Comparison of ENCODE assay signal across 23 mouse cellular contexts in the genomic region with DNA sequence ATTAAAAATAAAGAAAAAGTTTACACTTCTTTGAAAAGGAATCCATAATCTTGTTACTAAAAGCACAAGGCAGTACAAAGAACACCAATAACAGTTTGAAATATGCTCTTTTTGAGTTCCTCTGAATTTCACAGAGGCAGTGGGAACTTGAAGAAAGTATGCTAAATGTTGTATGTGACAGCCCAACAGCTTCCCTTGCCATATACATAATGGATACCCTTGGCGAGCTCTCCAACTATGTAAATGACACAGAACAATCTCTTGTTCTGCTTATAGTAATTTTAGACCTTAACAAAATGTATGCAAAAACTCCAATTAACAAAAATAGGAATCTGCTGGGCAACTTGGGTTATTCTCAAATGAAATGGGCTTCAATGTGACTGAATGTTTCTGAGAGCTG.
DNase-seq lines count a peak whose midpoint lies in the region; ATAC-seq and TF ChIP-seq lines count a peak whose summit lies in the region.
"Had no signal": no experiment of that assay in that cellular context is flagged by ENCODE, and none has a peak within 500 bp of the region (broad histone marks: within the 10 kb centered on the region; RNA-seq: fewer than 3 reads in every experiment).

No protein-coding gene starts in this region.

- H3K27me3 ChIP-seq in heart, postnatal 0 days (ENCODE audit: control insufficient read depth, insufficient read depth, low read length) = no peaks in the 10 kb centered on the region
- H3K27me3 ChIP-seq in lung, embryonic 16.5 days (ENCODE audit: control insufficient read depth, insufficient read depth, low read depth, low read length) = no peaks in the 10 kb centered on the region
- H3K27me3 ChIP-seq: CH12.LX; hindbrain, embryonic 12.5 days; hindbrain, embryonic 15.5 days; Patski had no signal

- no peak for TF ChIP-seq EP300 in heart, postnatal 0 days (IDR thresholded peaks at IDR 0.05; ENCODE audit: low read depth)

- no peak overlapping the region for H3K4me2 ChIP-seq in heart, postnatal 0 days (ENCODE audit: low read depth, low read length)
- H3K4me2 ChIP-seq in lung, embryonic 16.5 days (ENCODE audit: low read depth, low read length) = no peak overlapping the region
- H3K4me2 ChIP-seq: heart, embryonic 11.5 days; hindbrain, embryonic 12.5 days; hindbrain, embryonic 15.5 days had no signal

- no peaks in the 10 kb centered on the region for H3K9me3 ChIP-seq in heart, postnatal 0 days (replicated peaks; ENCODE audit: control insufficient read depth, low read length)
- H3K9me3 ChIP-seq in lung, embryonic 16.5 days (ENCODE audit: control insufficient read depth, low read length) = no peaks in the 10 kb centered on the region
- H3K9me3 ChIP-seq: forebrain, embryonic 10.5 days; G1E; hindbrain, embryonic 12.5 days; hindbrain, embryonic 15.5 days had no signal

- TF ChIP-seq CTCF in heart, postnatal 0 days (IDR thresholded peaks at IDR 0.05; ENCODE audit: low read depth) = no peak

- no peak overlapping the region for H3K9ac ChIP-seq in heart, postnatal 0 days (replicated peaks; ENCODE audit: low read depth, low read length)
- H3K9ac ChIP-seq in lung, embryonic 16.5 days (ENCODE audit: low read length) = no peak overlapping the region
- H3K9ac ChIP-seq: hindbrain, embryonic 12.5 days; hindbrain, embryonic 15.5 days had no signal

- WGBS in heart, postnatal 0 days = 55% methylated on average over 1 of the region's 1 CpGs
- WGBS in lung, embryonic 16.5 days = 66% methylated on average over 1 of the region's 1 CpGs

- peak; percentile 81 for ATAC-seq in frontal cortex, adult (ENCODE audit: low TSS enrichment)
- no peak for ATAC-seq in heart, postnatal 0 days (ENCODE audit: insufficient read depth, low read depth)
- ATAC-seq in lung, embryonic 16.5 days (ENCODE audit: low read depth) = no peak
- ATAC-seq: forebrain, embryonic 14.5 days; intestine, postnatal 0 days; Patski had no signal

- no peaks in the 10 kb centered on the region for H3K36me3 ChIP-seq in heart, postnatal 0 days (replicated peaks; ENCODE audit: control insufficient read depth, insufficient read depth, low read length)
- no peaks in the 10 kb centered on the region for H3K36me3 ChIP-seq in lung, embryonic 16.5 days (ENCODE audit: control insufficient read depth, insufficient read depth, low read length)
- H3K36me3 ChIP-seq: forebrain, embryonic 10.5 days; G1E; hindbrain, embryonic 12.5 days; hindbrain, embryonic 15.5 days had no signal

- H3K4me3 ChIP-seq in heart, postnatal 0 days (ENCODE audit: low read depth, low read length) = no peak overlapping the region
- no peak overlapping the region for H3K4me3 ChIP-seq in lung, embryonic 16.5 days (ENCODE audit: low read length)
- H3K4me3 ChIP-seq: forebrain, embryonic 10.5 days; hindbrain, embryonic 12.5 days; hindbrain, embryonic 15.5 days had no signal

- no peaks in the 10 kb centered on the region for H3K4me1 ChIP-seq in heart, postnatal 0 days (ENCODE audit: control insufficient read depth, insufficient read depth)
- H3K4me1 ChIP-seq in lung, embryonic 16.5 days (replicated peaks; ENCODE audit: control insufficient read depth, insufficient read depth, low read length) = no peaks in the 10 kb centered on the region
- H3K4me1 ChIP-seq: hindbrain, embryonic 15.5 days had no signal

- intact Hi-C loops in heart, postnatal 14 days (cut with DNase I) = loop anchor here (5.0 kb wide), 2 partner anchors 80 to 290 kb away; no protein-coding TSS in a partner anchor

- H3K27ac ChIP-seq in heart, postnatal 0 days (ENCODE audit: low read depth) = peak overlapping the region; percentile 27; the same call in 1 of the 2 replicates
- 0 out of 2 replicates have a peak overlapping the region, but pooled peaks have one; percentile 10 for H3K27ac ChIP-seq in lung, embryonic 16.5 days (ENCODE audit: low read length)
- H3K27ac ChIP-seq: forebrain, embryonic 10.5 days; hindbrain, embryonic 12.5 days; hindbrain, embryonic 15.5 days had no signal

- no peak for DNase-seq in frontal cortex, adult 2 months (ENCODE audit: extremely low spot score in 1 of 2, low spot score in 1 of 2)
- no peak for DNase-seq in heart, postnatal 0 days (ENCODE audit: low spot score)
- DNase-seq in heart, postnatal 14 days = no peak
- no peak for DNase-seq in lung, postnatal 4 days
- no peak for DNase-seq in layer of hippocampus, postnatal 10 days (ENCODE audit: low spot score in 2 of 2)
- DNase-seq: adrenal gland, postnatal 10 days; adrenal gland, postnatal 36 days; B cell, adult 2 months; cerebellum, adult 18-20 months; cerebellum, adult 9-10 months; cerebellum, postnatal 14 days; gastrocnemius, postnatal 36 days had no signal
